Mouse (Mus musculus): Measurements from ENCODE around the gene Cyp2a5.
"Not testable (repeated sequence)": the region's sequence is repeated elsewhere in the genome, so short reads cannot be mapped to it uniquely, and the experiment has no call there.

DNA sequence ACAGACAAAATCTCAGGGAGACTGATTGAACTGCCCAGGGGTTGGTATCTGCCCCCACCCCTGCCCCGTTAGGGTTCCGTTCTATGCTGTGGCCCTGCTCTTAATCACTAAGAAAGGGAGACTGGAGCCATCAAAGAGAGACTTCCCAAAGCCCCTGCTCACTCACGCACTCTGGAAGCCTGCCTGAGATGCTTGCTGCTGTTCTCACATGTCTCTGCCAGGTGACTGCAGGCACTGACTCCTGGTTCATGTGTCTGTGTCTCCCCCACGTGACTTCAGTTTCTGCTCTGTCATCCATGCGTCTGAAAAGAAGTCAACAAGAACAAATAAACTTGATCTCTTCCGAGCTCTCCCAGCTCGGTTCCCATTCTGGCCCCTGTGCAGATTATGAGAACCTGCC, 2.4 kb upstream of the Cyp2a5 start:
- TF ChIP-seq CTCF (IDR thresholded peaks at IDR 0.05; ENCODE audit: low read depth); EP300 (optimal IDR thresholded peaks at IDR 0.05): not testable (repeated sequence)

All from stomach, postnatal 0 days (tissue).